Mouse (Mus musculus) spleen, adult 10 weeks (tissue): ENCODE data around the gene C2cd6. TPM values are rescaled to one million over a fixed set of nuclear protein-coding genes. Genes with fewer than 3 reads are reported as not detected.

Experiments
- polyA plus RNA-seq: library from polyadenylated mRNA; stranded (reverse); fragments of 350-450 nt; fragmentation: Illumina TruSeq; extraction: RNeasy Lipid Tissue Mini Kit (QIAGEN cat#74804); gene quantifications from one replicate; pipeline ENCODE4 v1.2.3, GENCODE M21; 2015; ENCODE audit warnings: low replicate concordance; ENCODE audit not compliant: insufficient read depth

The C2cd6 gene
- not detected for polyA plus RNA-seq

GRCm38 (mm10) chr1:59094705-59095104, at the start of gene C2cd6:
Gene C2cd6, minus strand, starts transcription at chr1:59094900.

GRCm38 (mm10) chr1:59119720-59120457, 25.2 kb upstream of the C2cd6 start, which contains the start of gene Tmem237:
Gene Tmem237, minus strand, starts transcription at chr1:59120408.

Other genes with a start within 250 kb of the C2cd6 start
- gene Trak2, start 121.5 kb downstream of the C2cd6 start, polyA plus RNA-seq: 71.1 TPM
- gene Stradb, start 121.4 kb downstream of the C2cd6 start, polyA plus RNA-seq: 32.8 TPM
- gene Tmem237, start 25.5 kb upstream of the C2cd6 start, polyA plus RNA-seq: 5.7 TPM
- gene Mpp4, start 68.5 kb upstream of the C2cd6 start, polyA plus RNA-seq: 0.46 TPM
- gene Als2, start 142.3 kb upstream of the C2cd6 start, polyA plus RNA-seq: 10.2 TPM
- gene Cdk15, start 162.0 kb upstream of the C2cd6 start, polyA plus RNA-seq: not detected